Mouse (Mus musculus) lung, embryonic 14.5 days (tissue): Measurements from ENCODE around the gene Prkcsh. TPM values are rescaled to one million over a fixed set of nuclear protein-coding genes. Genes with fewer than 3 reads are reported as not detected.

Experiments
- ATAC-seq: fragments of 200-750 bp; cut with Nextera tagmentation; 2 replicates; pipeline ENCODE4 v1.8.0; 2017; ENCODE audit warnings: mild to moderate bottlenecking, moderate TSS enrichment, moderate library complexity; ENCODE audit not compliant: insufficient read depth
- DNase-seq: peaks from one replicate; pipeline ENCODE4 v3.0.0-alpha.2; 2015
- H3K27ac ChIP-seq: fragments of 300-500 bp; sonication (generic); 2 replicates; pipeline ENCODE4 v1.5.1; 2014; ENCODE audit warnings: low read depth, mild to moderate bottlenecking, moderate library complexity
- H3K27me3 ChIP-seq: fragments of 300-500 bp; sonication (generic); 2 replicates; pipeline ENCODE4 v1.6.1; 2014; ENCODE audit warnings: low read length, control low read depth; ENCODE audit not compliant: insufficient read depth
- H3K36me3 ChIP-seq: fragments of 300-500 bp; sonication (generic); 2 replicates; pipeline ENCODE4 v1.6.1; 2014; ENCODE audit warnings: control low read depth; ENCODE audit not compliant: insufficient read depth
- H3K4me1 ChIP-seq: fragments of 300-500 bp; sonication (generic); 2 replicates; pipeline ENCODE4 v1.6.1; 2014; ENCODE audit warnings: antibody characterized with exemption, control low read depth; ENCODE audit not compliant: insufficient read depth
- H3K4me2 ChIP-seq: fragments of 300-500 bp; sonication (generic); 2 replicates; pipeline ENCODE4 v1.6.1; 2014; ENCODE audit warnings: mild to moderate bottlenecking
- H3K4me3 ChIP-seq: fragments of 300-500 bp; sonication (generic); 2 replicates; pipeline ENCODE4 v1.5.1; 2014; ENCODE audit warnings: low read depth, low read length
- H3K9ac ChIP-seq: fragments of 300-500 bp; sonication (generic); 2 replicates; pipeline ENCODE4 v1.6.1; 2014
- H3K9me3 ChIP-seq: fragments of 300-500 bp; sonication (generic); 2 replicates; pipeline ENCODE4 v1.6.1; 2016; ENCODE audit warnings: low read depth, low read length, control low read depth
- CTCF ChIP-seq: IDR thresholded peaks from 2 replicates; pipeline ENCODE4 v1.5.1; 2016; ENCODE audit warnings: antibody characterized with exemption, low read depth
- WGBS: fragments of 180-500 bp; shearing (Covaris S2); extraction: QIAGEN DNeasy Blood & Tissue Kit; methylation state at CpG from one replicate; pipeline ENCODE4 v1.1.7; 2014; 5-methylcytosine and 5-hydroxymethylcytosine counted together
- polyA plus RNA-seq: library from polyadenylated mRNA; unstranded; fragments of >200 nt; fragmentation: Nextera tagmentation; extraction: Ambion mirVana; gene quantifications from 2 replicates; pipeline ENCODE4 v1.2.1, GENCODE M21; 2014

Gene Prkcsh
- polyA plus RNA-seq, 1 experiment from 2014 or later = 107 TPM

GRCm38 (mm10) chr9:21959244-21959643, 43.4 kb upstream of the Prkcsh start:
- Histone ChIP-seq H3K9ac (no peak overlapping the region), H3K4me2 (no peak overlapping the region), H3K36me3 (no peaks in the 10 kb centered on the region; the same call in 1 of the 2 replicates), H3K27ac (no peak overlapping the region), H3K4me1 (peaks cover 5% of the 10 kb centered on the region; the same call in 1 of the 2 replicates), H3K9me3 (no peaks in the 10 kb centered on the region), H3K27me3 (peaks cover 28% of the 10 kb centered on the region), H3K4me3 (no peak overlapping the region)
- TF ChIP-seq CTCF = no peak
- DNase-seq = no peak
- 86% methylated on average over 7 of the region's 7 CpGs for WGBS
- ATAC-seq = no peak

- TF ChIP-seq CTCF = no peak
- Histone ChIP-seq H3K27ac (no peak overlapping the region), H3K4me1 (peaks cover 5% of the 10 kb centered on the region; the same call in 1 of the 2 replicates), H3K9me3 (no peaks in the 10 kb centered on the region), H3K27me3 (peaks cover 28% of the 10 kb centered on the region), H3K4me3 (no peak overlapping the region), H3K36me3 (no peaks in the 10 kb centered on the region; the same call in 1 of the 2 replicates), H3K9ac (no peak overlapping the region), H3K4me2 (peak overlapping the region; percentile 77; the same call in 1 of the 2 replicates)
- no peak for ATAC-seq
- WGBS = 42% methylated on average over 9 of the region's 9 CpGs
- DNase-seq = no peak
These were observed 42.5 kb upstream of the Prkcsh start for GRCm38 (mm10) chr9:21960135-21960534.

GRCm38 (mm10) chr9:21960558-21961208, 41.9 kb upstream of the Prkcsh start:
- Histone ChIP-seq H3K4me2 (peak overlapping the region; percentile 77), H3K27ac (no peak overlapping the region), H3K27me3 (peaks cover 28% of the 10 kb centered on the region), H3K4me3 (peak overlapping the region; percentile 45), H3K9ac (no peak overlapping the region), H3K9me3 (no peaks in the 10 kb centered on the region), H3K4me1 (peaks cover 5% of the 10 kb centered on the region; the same call in 1 of the 2 replicates), H3K36me3 (no peaks in the 10 kb centered on the region; the same call in 1 of the 2 replicates)
- TF ChIP-seq CTCF = peak; percentile 40
- 11% methylated on average over 26 of the region's 26 CpGs for WGBS
- DNase-seq (peak; percentile 56), ATAC-seq (no peak)

- H3K27me3 ChIP-seq = peaks cover 28% of the 10 kb centered on the region
- ATAC-seq = no peak
- peak overlapping the region; percentile 46 for H3K9ac ChIP-seq
These were observed 41.1 kb upstream of the Prkcsh start for GRCm38 (mm10) chr9:21961366-21961980.

GRCm38 (mm10) chr9:21962010-21962409, 40.6 kb upstream of the Prkcsh start:
- H3K4me3 ChIP-seq = peak overlapping the region; percentile 45
- peak; percentile 61 for ATAC-seq
- H3K4me2 ChIP-seq = peak overlapping the region; percentile 77
- H3K4me1 ChIP-seq = peaks cover 5% of the 10 kb centered on the region; the same call in 1 of the 2 replicates
- peaks cover 28% of the 10 kb centered on the region for H3K27me3 ChIP-seq
- peak overlapping the region; percentile 46 for H3K9ac ChIP-seq
- TF ChIP-seq CTCF = peak; percentile 31; the same call in 1 of the 2 replicates
- 2% methylated on average over 15 of the region's 15 CpGs for WGBS
- DNase-seq = no peak
- H3K9me3 ChIP-seq = no peaks in the 10 kb centered on the region
- H3K36me3 ChIP-seq = no peaks in the 10 kb centered on the region; the same call in 1 of the 2 replicates
- H3K27ac ChIP-seq = no peak overlapping the region

More at GRCm38 (mm10) chr9:21961366-21961980, 41.1 kb upstream of the Prkcsh start:
- TF ChIP-seq CTCF = no peak
- WGBS = under 1% methylated on average over 35 of the region's 35 CpGs
- H3K4me2 ChIP-seq = peak overlapping the region; percentile 77
- peaks cover 5% of the 10 kb centered on the region; the same call in 1 of the 2 replicates for H3K4me1 ChIP-seq
- no peaks in the 10 kb centered on the region; the same call in 1 of the 2 replicates for H3K36me3 ChIP-seq
- no peak overlapping the region for H3K27ac ChIP-seq
- no peaks in the 10 kb centered on the region for H3K9me3 ChIP-seq
- DNase-seq = no peak
- peak overlapping the region; percentile 45 for H3K4me3 ChIP-seq

- H3K36me3 ChIP-seq = no peaks in the 10 kb centered on the region; the same call in 1 of the 2 replicates
- H3K9me3 ChIP-seq = no peaks in the 10 kb centered on the region
- TF ChIP-seq CTCF = peak; percentile 32; the same call in 1 of the 2 replicates
- H3K27ac ChIP-seq = peak overlapping the region; percentile 58
- WGBS = 3% methylated on average over 34 of the region's 34 CpGs
- peak; percentile 86 for DNase-seq
- H3K27me3 ChIP-seq = peaks cover 28% of the 10 kb centered on the region
- peak overlapping the region; percentile 77 for H3K4me2 ChIP-seq
- peak; percentile 85 for ATAC-seq
- H3K4me3 ChIP-seq = peak overlapping the region; percentile 45
- H3K4me1 ChIP-seq = peaks cover 5% of the 10 kb centered on the region; the same call in 1 of the 2 replicates
- H3K9ac ChIP-seq = peak overlapping the region; percentile 46
These were observed 40.1 kb upstream of the Prkcsh start for GRCm38 (mm10) chr9:21962416-21963059.
